Mouse (Mus musculus) heart, postnatal 36 days (tissue): ENCODE data around the gene Rgl1. TPM values are rescaled to one million over a fixed set of nuclear protein-coding genes. Genes with fewer than 3 reads are reported as not detected.

Source experiments
- DNase-seq, 2 experiments: peaks; one replicate each; pipeline ENCODE4 v3.0.0; 2021 to 2022
- intact Hi-C: fragments of 180-260 bp; cut with DNase I; formaldehyde crosslinking; loops from one replicate; pipeline ENCODE4 v1.15.1; 2025
- total RNA-seq, 2 experiments: library from RNA; stranded (reverse); gene quantifications; 2 replicates each; pipeline ENCODE4 v1.2.3; 2021

Rgl1 gene
- total RNA-seq, 2 experiments from 2014 or later, result 34.9 to 38.3 TPM

GRCm38 (mm10) chr1:152603628-152604027, 162.5 kb downstream of the Rgl1 start:
- intact Hi-C loops, result no loop called here
- no peak for DNase-seq

GRCm38 (mm10) chr1:152600494-152600893, 165.7 kb downstream of the Rgl1 start:
- intact Hi-C loops, result no loop called here
- DNase-seq, result no peak

GRCm38 (mm10) chr1:152599347-152599746, 166.8 kb downstream of the Rgl1 start:
- intact Hi-C loops, result no loop called here

GRCm38 (mm10) chr1:152594690-152595089, 171.5 kb downstream of the Rgl1 start:
- DNase-seq, result no peak
- intact Hi-C loops, result no loop called here

More at GRCm38 (mm10) chr1:152599347-152599746, 166.8 kb downstream of the Rgl1 start:
- peak in 1 of 2 experiments; percentile 52 for DNase-seq

- intact Hi-C loops, result no loop called here
- DNase-seq, result no peak
These were observed 172.2 kb downstream of the Rgl1 start for GRCm38 (mm10) chr1:152593831-152594549.

GRCm38 (mm10) chr1:152593382-152593781, 172.8 kb downstream of the Rgl1 start:
- no peak for DNase-seq
- intact Hi-C loops, result no loop called here

GRCm38 (mm10) chr1:152592609-152593008, 173.5 kb downstream of the Rgl1 start:
- DNase-seq, result peak; percentile 60 to 64
- intact Hi-C loops, result no loop called here

- intact Hi-C loops, result no loop called here
- no peak for DNase-seq
These were observed 174.2 kb downstream of the Rgl1 start for GRCm38 (mm10) chr1:152591746-152592498.

- intact Hi-C loops, result no loop called here
- no peak for DNase-seq
These were observed 175.8 kb downstream of the Rgl1 start for GRCm38 (mm10) chr1:152590321-152590720.

GRCm38 (mm10) chr1:152589331-152589935, 176.7 kb downstream of the Rgl1 start:
- intact Hi-C loops, result loop anchor here (2.0 kb wide), 2 partner anchors 27 to 35 kb away; no protein-coding TSS in a partner anchor
- DNase-seq, result peak; percentile 85 to 89

GRCm38 (mm10) chr1:152587431-152587830, 178.7 kb downstream of the Rgl1 start:
- no peak for DNase-seq
- intact Hi-C loops, result no loop called here

GRCm38 (mm10) chr1:152585385-152585984, 180.7 kb downstream of the Rgl1 start:
- intact Hi-C loops, result no loop called here
- DNase-seq, result no peak

- no peak for DNase-seq
- intact Hi-C loops, result no loop called here
These were observed 181.2 kb downstream of the Rgl1 start for GRCm38 (mm10) chr1:152584933-152585332.

GRCm38 (mm10) chr1:152581127-152581905, 184.8 kb downstream of the Rgl1 start:
- DNase-seq, result no peak
- intact Hi-C loops, result no loop called here

GRCm38 (mm10) chr1:152578944-152579343, 187.2 kb downstream of the Rgl1 start:
- no peak for DNase-seq
- intact Hi-C loops, result loop anchor here (2.0 kb wide), 1 partner anchor 44 kb away; no protein-coding TSS in a partner anchor

- no peak for DNase-seq
These were observed 187.9 kb downstream of the Rgl1 start for GRCm38 (mm10) chr1:152578108-152578721.

GRCm38 (mm10) chr1:152576614-152577144, 189.5 kb downstream of the Rgl1 start:
- DNase-seq, result no peak
- intact Hi-C loops, result loop anchor here (2.0 kb wide), 1 partner anchor 16 kb away; no protein-coding TSS in a partner anchor

More at GRCm38 (mm10) chr1:152578108-152578721, 187.9 kb downstream of the Rgl1 start:
- intact Hi-C loops, result loop anchor here (2.0 kb wide), 1 partner anchor 45 kb away; no protein-coding TSS in a partner anchor

GRCm38 (mm10) chr1:152575096-152575495, 191.1 kb downstream of the Rgl1 start:
- no peak for DNase-seq
- intact Hi-C loops, result no loop called here

GRCm38 (mm10) chr1:152573470-152574059, 192.6 kb downstream of the Rgl1 start:
- intact Hi-C loops, result no loop called here
- DNase-seq, result no peak
